Mouse (Mus musculus) cortical plate, adult 2 months (tissue): ENCODE results near the gene Abl2.

Experiments used
- CTCF ChIP-seq: fragments of 200-500 bp; IDR thresholded peaks from 2 replicates; pipeline ENCODE4 v1.5.1; 2011; ENCODE audit warnings: mild to moderate bottlenecking, control low read depth, low read length; ENCODE audit not compliant: insufficient read depth; ENCODE audit errors: extremely low read depth
- POLR2A ChIP-seq: fragments of 200-500 bp; IDR thresholded peaks from 2 replicates; pipeline ENCODE4 v1.6.1; 2011; ENCODE audit warnings: mild to moderate bottlenecking, low read length, control low read depth; ENCODE audit not compliant: insufficient read depth; ENCODE audit errors: extremely low read depth

DNA sequence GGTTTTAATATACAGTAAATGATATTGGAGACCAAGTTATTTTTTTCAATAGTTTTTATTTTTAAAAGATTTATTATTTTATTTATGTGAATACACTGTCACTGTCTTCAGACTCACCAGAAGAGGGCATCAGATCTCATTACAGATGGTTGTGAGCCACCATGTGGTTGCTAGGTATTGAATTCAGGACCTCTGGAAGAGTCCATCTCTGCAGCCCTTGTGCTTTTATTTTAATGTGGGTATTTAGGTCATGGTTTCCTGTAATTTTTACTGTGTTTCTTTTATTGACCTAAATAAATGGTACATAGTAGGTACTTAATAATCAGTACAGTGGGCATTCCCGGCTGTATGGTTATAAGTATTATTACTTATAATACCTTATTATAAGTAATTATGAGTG lies 56.1 kb downstream of the Abl2 start:
- no peak for TF ChIP-seq CTCF
- TF ChIP-seq POLR2A, result no peak
